Mouse (Mus musculus) brain, embryonic 14.5 days (tissue): ENCODE data around the gene Inf2.

Experiments
- CTCF ChIP-seq: fragments of 200-500 bp; IDR thresholded peaks from 2 replicates; pipeline ENCODE4 v1.5.1; 2012; ENCODE audit warnings: inconsistent platforms, mild to moderate bottlenecking, moderate library complexity, borderline replicate concordance; ENCODE audit not compliant: insufficient read depth, insufficient read length; ENCODE audit errors: extremely low read depth
- POLR2A ChIP-seq: fragments of 200-500 bp; IDR thresholded peaks from 2 replicates; pipeline ENCODE4 v1.6.1; 2012; ENCODE audit warnings: mild to moderate bottlenecking, inconsistent platforms, borderline replicate concordance; ENCODE audit not compliant: poor library complexity, insufficient read depth, insufficient read length, severe bottlenecking; ENCODE audit errors: extremely low read depth

GRCm38 (mm10) chr12:112605766-112606165, 17.2 kb downstream of the Inf2 start:
- TF ChIP-seq CTCF (peak; percentile 90), POLR2A (no peak)
